Mouse (Mus musculus): ENCODE measurements around the gene Esp15. TPM values are rescaled to one million over a fixed set of nuclear protein-coding genes. Genes with fewer than 3 reads are reported as not detected.
"Not testable (repeated sequence)": the region's sequence is repeated elsewhere in the genome, so short reads cannot be mapped to it uniquely, and the experiment has no call there.

Esp15 gene
- total RNA-seq (2012; rRNA removed) = not detected in 2 replicates

- H3K9me3 ChIP-seq (ENCODE audit: control insufficient read depth, insufficient read depth, low read depth, low read length); H3K36me3 ChIP-seq (ENCODE audit: control insufficient read depth, insufficient read depth, low read length, poor library complexity, severe bottlenecking); H3K4me1 ChIP-seq (ENCODE audit: control insufficient read depth in 2 of 2, insufficient read depth in 2 of 2, low read length in 2 of 2, poor library complexity in 1 of 2); in situ Hi-C loops (cut with MboI; ENCODE audit: low sequenced_read_pairs in 2 of 2, unreplicated experiment in 2 of 2); H3K27ac ChIP-seq (ENCODE audit: insufficient read depth, low read depth, low read length, poor library complexity, severe bottlenecking); H3K4me3 ChIP-seq (ENCODE audit: insufficient read depth in 1 of 2, low read depth in 1 of 2, low read length in 2 of 2, poor library complexity in 1 of 2, severe bottlenecking in 1 of 2); H3K9ac ChIP-seq (ENCODE audit: insufficient read depth, low read depth, low read length, poor library complexity, severe bottlenecking); DNase-seq (ENCODE audit: low read depth, low spot score): not testable (repeated sequence)
These were observed at the start of gene Esp15 for GRCm38 (mm10) chr17:39640654-39641053. Esp15 (plus strand) TSS chr17:39640954.

- Histone ChIP-seq H3K36me3 (ENCODE audit: control insufficient read depth, insufficient read depth, low read length, poor library complexity, severe bottlenecking) (no peaks in the 10 kb centered on the region), H3K9ac (ENCODE audit: insufficient read depth, low read depth, low read length, poor library complexity, severe bottlenecking) (no peak overlapping the region), H3K4me3 (ENCODE audit: insufficient read depth in 1 of 2, low read depth in 1 of 2, low read length in 2 of 2, poor library complexity in 1 of 2, severe bottlenecking in 1 of 2) (no peak overlapping the region), H3K4me1 (ENCODE audit: control insufficient read depth in 2 of 2, insufficient read depth in 2 of 2, low read length in 2 of 2, poor library complexity in 1 of 2) (no peaks in the 10 kb centered on the region), H3K27ac (ENCODE audit: insufficient read depth, low read depth, low read length, poor library complexity, severe bottlenecking) (no peak overlapping the region), H3K9me3 (ENCODE audit: control insufficient read depth, insufficient read depth, low read depth, low read length) (no peaks in the 10 kb centered on the region)
- no peak for TF ChIP-seq MAFK (IDR thresholded peaks at IDR 0.05; ENCODE audit: insufficient read depth, low read depth, low read length)
- no peak for TF ChIP-seq HCFC1 (IDR thresholded peaks at IDR 0.05; ENCODE audit: borderline replicate concordance, insufficient read depth, low read length)
- no peak for TF ChIP-seq CHD2 (IDR thresholded peaks at IDR 0.05; ENCODE audit: low read depth, low read length)
- no peak for TF ChIP-seq ZC3H11A (IDR thresholded peaks at IDR 0.05; ENCODE audit: borderline replicate concordance, low read depth, low read length)
- no peak for TF ChIP-seq ZNF384 (IDR thresholded peaks at IDR 0.05; ENCODE audit: low read depth, low read length)
- no peak for DNase-seq (ENCODE audit: low read depth, low spot score)
- in situ Hi-C loops (cut with MboI; ENCODE audit: low sequenced_read_pairs in 2 of 2, unreplicated experiment in 2 of 2) = no loop called here
These were observed 49.2 kb upstream of the Esp15 start for GRCm38 (mm10) chr17:39591550-39591949.

Other genes starting within 250 kb of the Esp15 start
- not detected in 2 replicates for gene Esp18, start 234.6 kb upstream of the Esp15 start, total RNA-seq (2012; rRNA removed)
- gene Esp16, start 104.8 kb upstream of the Esp15 start, total RNA-seq (2012; rRNA removed) = not detected in 2 replicates

Data from ES-E14 (cell line).